ENCODE assay signal across 8 mouse cellular contexts in genomic region chr17:6476495-6476947, GRCm38 (mm10). TPM values are rescaled to one million over a fixed set of nuclear protein-coding genes. Genes with fewer than 3 reads are reported as not detected.
A peak's percentile ranks its signal among the peaks of the same experiment; 100 is the strongest.
DNase-seq lines count a peak whose midpoint lies in the region; ATAC-seq and TF ChIP-seq lines count a peak whose summit lies in the region.
"Not testable (repeated sequence)": the region's sequence is repeated elsewhere in the genome, so short reads cannot be mapped to it uniquely, and the experiment has no call there.

No protein-coding gene starts in this region.

- H3K36me3 ChIP-seq in C2C12 (ENCODE audit: control insufficient read depth, insufficient read depth); embryonic facial prominence, embryonic 12.5 days; heart, adult 2 months (ENCODE audit: control insufficient read depth, insufficient read depth, low read length); intestine, embryonic 14.5 days (ENCODE audit: control insufficient read depth, insufficient read depth, low read length): not testable (repeated sequence)

- not testable (repeated sequence) for H3K79me3 ChIP-seq in C2C12 (ENCODE audit: low read depth)

- peak overlapping the region; percentile 59 for H3K4me3 ChIP-seq in C2C12 (ENCODE audit: insufficient read depth, poor library complexity, severe bottlenecking)
- H3K4me3 ChIP-seq in embryonic facial prominence, embryonic 12.5 days, result peak overlapping the region; percentile 63
- H3K4me3 ChIP-seq in heart, adult 2 months, result peak overlapping the region; percentile 44
- peak overlapping the region; percentile 71 for H3K4me3 ChIP-seq in intestine, embryonic 14.5 days (ENCODE audit: low read depth, low read length)

- WGBS in embryonic facial prominence, embryonic 12.5 days, result under 1% methylated on average over 45 of the region's 45 CpGs
- under 1% methylated on average over 45 of the region's 45 CpGs for WGBS in heart, adult 2 months
- WGBS in intestine, embryonic 14.5 days, result under 1% methylated on average over 45 of the region's 45 CpGs

- DNase-seq in adrenal gland, postnatal 36 days, result peak; percentile 10 to 22
- DNase-seq in heart, adult 2 months, result not testable (repeated sequence)
- peak; percentile 89 for DNase-seq in intestine, embryonic 14.5 days (ENCODE audit: low spot score)
- DNase-seq in liver, result peak; percentile 32
- peak; percentile 69 for DNase-seq in mesoderm, embryonic 11.5 days (ENCODE audit: low read depth, low spot score)
- peak; percentile 25 for DNase-seq in retina, postnatal 7 days (ENCODE audit: low read depth, low spot score)

- ATAC-seq in embryonic facial prominence, embryonic 12.5 days (ENCODE audit: insufficient number of reproducible peaks, insufficient read depth, low FRiP score, low TSS enrichment), result peak; percentile 47
- peak; percentile 74 for ATAC-seq in intestine, embryonic 14.5 days (replicated peaks; ENCODE audit: low FRiP score, low TSS enrichment, low read depth)

- not testable (repeated sequence) for H3K9me3 ChIP-seq in embryonic facial prominence, embryonic 12.5 days; intestine, embryonic 14.5 days (ENCODE audit: control insufficient read depth, low read length)

- not testable (repeated sequence) for TF ChIP-seq POLR2A in heart, adult 2 months (IDR thresholded peaks at IDR 0.05; ENCODE audit: insufficient read depth, low read depth, low read length)

- peaks cover 37% of the 10 kb centered on the region for H3K79me2 ChIP-seq in C2C12 (ENCODE audit: control insufficient read depth, insufficient read depth)
- H3K79me2 ChIP-seq in heart, adult 2 months (replicated peaks; ENCODE audit: control insufficient read depth, insufficient read depth, low read length), result not testable (repeated sequence)

- not testable (repeated sequence) for TF ChIP-seq CTCF in C2C12 (IDR thresholded peaks at IDR 0.05; ENCODE audit: control insufficient read depth, insufficient read depth, insufficient read length); heart, adult 2 months (IDR thresholded peaks at IDR 0.05)

- intact Hi-C loops in heart, adult 2 months (cut with DNase I), result not testable (repeated sequence)

- peak overlapping the region; percentile 87 for H3K9ac ChIP-seq in embryonic facial prominence, embryonic 12.5 days
- peak overlapping the region; percentile 90 for H3K9ac ChIP-seq in heart, adult 2 months (ENCODE audit: low read depth, low read length)
- H3K9ac ChIP-seq in intestine, embryonic 14.5 days (ENCODE audit: low read length), result peak overlapping the region; percentile 75

- peaks cover 12% of the 10 kb centered on the region for H3K4me1 ChIP-seq in embryonic facial prominence, embryonic 12.5 days
- not testable (repeated sequence) for H3K4me1 ChIP-seq in heart, adult 2 months (ENCODE audit: control insufficient read depth, insufficient read depth, low read length); intestine, embryonic 14.5 days (replicated peaks; ENCODE audit: control insufficient read depth, insufficient read depth, low read length)

- H3K27ac ChIP-seq in embryonic facial prominence, embryonic 12.5 days, result peak overlapping the region; percentile 77
- peak overlapping the region; percentile 15; the same call in 1 of the 2 replicates for H3K27ac ChIP-seq in heart, adult 2 months
- peak overlapping the region; percentile 29; the same call in 1 of the 2 replicates for H3K27ac ChIP-seq in intestine, embryonic 14.5 days (ENCODE audit: low read depth)

- H3ac ChIP-seq in C2C12 (ENCODE audit: control insufficient read depth, insufficient read length, low read depth), result peak overlapping the region; percentile 73

- not testable (repeated sequence) for TF ChIP-seq EP300 in heart, adult 2 months (IDR thresholded peaks at IDR 0.05; ENCODE audit: insufficient read depth, low read depth, low read length)

- not testable (repeated sequence) for H3K27me3 ChIP-seq in C2C12 (ENCODE audit: control insufficient read depth, insufficient read depth, insufficient read length); embryonic facial prominence, embryonic 12.5 days; heart, adult 2 months (ENCODE audit: control insufficient read depth, insufficient read depth, low read length); intestine, embryonic 14.5 days (replicated peaks; ENCODE audit: control insufficient read depth, insufficient read depth, low read length)

- H3K4me2 ChIP-seq in embryonic facial prominence, embryonic 12.5 days (replicated peaks), result peak overlapping the region; percentile 91
- H3K4me2 ChIP-seq in intestine, embryonic 14.5 days (ENCODE audit: low read length), result peak overlapping the region; percentile 84

TF ChIP-seq in C2C12, 6 proteins besides CTCF, POLR2A, EP300 and RAD21:
- TF ChIP-seq MYOD1 (IDR thresholded peaks at IDR 0.05; ENCODE audit: control insufficient read depth, insufficient read length, low read depth), result peak; percentile 50
- peak; percentile 61 for TF ChIP-seq MAX (IDR thresholded peaks at IDR 0.05)

RNA-seq across cellular contexts. Expression of gene Dynlt1b, which starts 46.6 kb away (rescaled TPM):
- polyA plus RNA-seq in C2C12 (2012; fragmentation: generic; extraction: Trizol), result 232 TPM
- 100 to 1,000 TPM in 1 of 2 experiments, 10 to 100 TPM in 1; 85.7 to 129 TPM for total RNA-seq in adrenal gland, postnatal 36 days (2021)
- polyA plus RNA-seq in embryonic facial prominence, embryonic 12.5 days (2016; fragmentation: Nextera tagmentation; extraction: Ambion mirVana), result 511 and 553 TPM in 2 replicates
- 10 to 100 TPM; 34.2 to 42.1 TPM for total RNA-seq in heart, adult 2 months (2021)
- 113 and 143 TPM in 2 replicates for polyA plus RNA-seq in heart, adult 2 months (2012; rRNA removed)
- 613 and 620 TPM in 2 replicates for polyA plus RNA-seq in intestine, embryonic 14.5 days (2014; fragmentation: Nextera tagmentation; extraction: Ambion mirVana)

Comparison
In these comparisons a context has a peak if more than half of its experiments do, and no peak if none do; other contexts are left out.
1. H3K27ac ChIP-seq: peak in every context shown above with its lines; median percentile 77 in embryonic facial prominence, embryonic 12.5 days; 29 in intestine, embryonic 14.5 days; 15 in heart, adult 2 months.